Mouse (Mus musculus) midbrain, embryonic 12.5 days (tissue): ENCODE results near the gene Hba-x. TPM values are rescaled to one million over a fixed set of nuclear protein-coding genes. Genes with fewer than 3 reads are reported as not detected.

Source experiments
- ATAC-seq: fragments of 200-750 bp; cut with Nextera tagmentation; 2 replicates; pipeline ENCODE4 v1.8.0; 2017; ENCODE audit warnings: low read depth, moderate TSS enrichment, moderate library complexity; ENCODE audit not compliant: low FRiP score
- H3K27ac ChIP-seq: fragments of 300-500 bp; sonication (generic); replicated peaks from 2 replicates; pipeline ENCODE4 v1.5.1; 2016; ENCODE audit warnings: mild to moderate bottlenecking
- H3K27me3 ChIP-seq: fragments of 300-500 bp; sonication (generic); 2 replicates; pipeline ENCODE4 v1.6.1; 2016; ENCODE audit warnings: mild to moderate bottlenecking
- H3K36me3 ChIP-seq: fragments of 300-500 bp; sonication (generic); 2 replicates; pipeline ENCODE4 v1.6.1; 2016
- H3K4me1 ChIP-seq: fragments of 300-500 bp; sonication (generic); 2 replicates; pipeline ENCODE4 v1.6.1; 2016
- H3K4me2 ChIP-seq: fragments of 300-500 bp; sonication (generic); replicated peaks from 2 replicates; pipeline ENCODE4 v1.6.1; 2016; ENCODE audit warnings: mild to moderate bottlenecking, moderate library complexity
- H3K4me3 ChIP-seq: fragments of 300-500 bp; sonication (generic); 2 replicates; pipeline ENCODE4 v1.5.1; 2016; ENCODE audit warnings: mild to moderate bottlenecking
- H3K9ac ChIP-seq: fragments of 300-500 bp; sonication (generic); replicated peaks from 2 replicates; pipeline ENCODE4 v1.6.1; 2016; ENCODE audit warnings: mild to moderate bottlenecking, moderate library complexity
- H3K9me3 ChIP-seq: fragments of 300-500 bp; sonication (generic); 2 replicates; pipeline ENCODE4 v1.6.1; 2016; ENCODE audit warnings: mild to moderate bottlenecking
- WGBS: fragments of 180-500 bp; shearing (Covaris S2); methylation state at CpG from one replicate; pipeline ENCODE4 v1.1.7; 2016; 5-methylcytosine and 5-hydroxymethylcytosine counted together
- polyA plus RNA-seq: library from polyadenylated mRNA; unstranded; fragments of >200 nt; fragmentation: Nextera tagmentation; extraction: Ambion mirVana; gene quantifications from 2 replicates; pipeline ENCODE4 v1.2.1, GENCODE M21; 2016

The Hba-x gene
- polyA plus RNA-seq, result 1,559 and 1,723 TPM in 2 replicates

DNA sequence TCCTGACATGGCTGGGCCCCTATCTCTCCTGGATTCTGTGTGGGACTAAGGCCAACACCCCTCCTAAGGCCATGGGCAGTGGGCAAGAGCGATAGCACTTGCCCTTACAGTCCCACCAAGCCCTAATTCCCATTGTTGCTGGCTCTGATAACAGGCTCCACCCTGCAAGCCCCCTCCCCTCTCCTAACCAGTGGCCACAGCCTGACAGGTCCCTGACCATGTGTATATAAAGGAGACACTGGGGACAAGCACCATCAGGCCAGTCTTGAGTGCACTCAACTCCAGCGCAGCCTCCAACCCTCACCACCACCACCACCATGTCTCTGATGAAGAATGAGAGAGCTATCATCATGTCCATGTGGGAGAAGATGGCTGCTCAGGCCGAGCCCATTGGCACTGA, at the start of gene Hba-x:
Hba-x (plus strand) TSS at position 54 of the 400 bp plus-strand sequence.
- 73% methylated on average over 3 of the region's 3 CpGs for WGBS
- no peak for ATAC-seq
- no peaks in the 10 kb centered on the region for H3K36me3 ChIP-seq
- no peaks in the 10 kb centered on the region for H3K9me3 ChIP-seq
- H3K4me2 ChIP-seq, result no peak within 1 kb of the TSS
- no peak within 1 kb of the TSS for H3K9ac ChIP-seq
- peaks cover 8% of the 10 kb centered on the region for H3K27me3 ChIP-seq
- no peak within 1 kb of the TSS for H3K4me3 ChIP-seq
- no peaks in the 10 kb centered on the region for H3K4me1 ChIP-seq
- H3K27ac ChIP-seq, result no peak within 1 kb of the TSS

DNA sequence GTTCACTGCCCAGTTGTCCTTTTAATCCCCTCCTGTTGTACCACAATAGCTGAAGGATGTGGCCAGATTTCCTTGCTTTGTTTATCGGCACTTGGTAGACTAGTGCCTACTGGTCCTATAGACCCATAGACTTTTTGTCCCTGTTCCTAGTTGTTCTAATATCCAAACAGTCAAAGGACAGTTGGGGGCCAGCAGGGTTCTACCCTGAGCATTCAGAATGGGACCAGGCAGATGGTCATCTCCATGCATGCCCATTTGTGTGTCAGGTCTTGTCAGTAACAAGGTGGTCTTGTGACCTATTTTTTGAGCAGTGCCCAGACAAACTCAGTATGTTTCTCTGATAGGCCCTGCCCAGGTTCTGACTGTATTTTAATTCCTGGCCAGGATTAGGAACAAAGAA, 49.2 kb upstream of the Hba-x start:
- peak overlapping the region; percentile 79 for H3K9ac ChIP-seq
- peaks cover 24% of the 10 kb centered on the region for H3K4me1 ChIP-seq
- H3K4me2 ChIP-seq, result peak overlapping the region; percentile 69
- 50% methylated on average over 1 of the region's 1 CpGs for WGBS
- H3K27ac ChIP-seq, result no peak overlapping the region
- H3K36me3 ChIP-seq, result peaks cover 30% of the 10 kb centered on the region
- no peak for ATAC-seq
- no peaks in the 10 kb centered on the region for H3K9me3 ChIP-seq
- H3K27me3 ChIP-seq, result peaks cover 32% of the 10 kb centered on the region
- peak overlapping the region; percentile 70 for H3K4me3 ChIP-seq

DNA sequence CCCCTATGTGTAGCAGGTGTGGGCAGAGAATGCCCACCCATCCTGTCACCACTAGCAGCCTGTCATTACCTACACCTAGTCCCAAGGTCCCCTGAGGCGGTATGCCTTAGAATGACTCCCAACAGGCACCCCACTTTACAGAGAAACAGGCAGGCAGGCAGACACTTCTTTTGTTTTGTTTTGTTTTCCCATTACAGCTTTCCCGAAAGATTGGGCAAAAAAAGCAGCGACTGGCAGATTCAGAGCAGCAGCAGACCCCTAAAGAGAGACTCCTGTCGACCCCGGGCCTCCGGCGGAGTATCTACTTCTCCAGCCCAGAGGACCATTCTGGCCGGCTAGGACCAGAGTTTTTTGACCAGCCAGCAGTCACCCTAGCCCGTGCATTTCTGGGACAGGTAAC, 48.6 kb upstream of the Hba-x start:
- H3K27me3 ChIP-seq, result peaks cover 27% of the 10 kb centered on the region
- H3K9ac ChIP-seq, result no peak overlapping the region
- H3K4me3 ChIP-seq, result no peak overlapping the region
- H3K4me2 ChIP-seq, result peak overlapping the region; percentile 69; the same call in 1 of the 2 replicates
- WGBS, result 90% methylated on average over 9 of the region's 9 CpGs
- H3K4me1 ChIP-seq, result peaks cover 19% of the 10 kb centered on the region
- H3K36me3 ChIP-seq, result peaks cover 35% of the 10 kb centered on the region
- no peaks in the 10 kb centered on the region for H3K9me3 ChIP-seq
- ATAC-seq, result no peak
- no peak overlapping the region for H3K27ac ChIP-seq

DNA sequence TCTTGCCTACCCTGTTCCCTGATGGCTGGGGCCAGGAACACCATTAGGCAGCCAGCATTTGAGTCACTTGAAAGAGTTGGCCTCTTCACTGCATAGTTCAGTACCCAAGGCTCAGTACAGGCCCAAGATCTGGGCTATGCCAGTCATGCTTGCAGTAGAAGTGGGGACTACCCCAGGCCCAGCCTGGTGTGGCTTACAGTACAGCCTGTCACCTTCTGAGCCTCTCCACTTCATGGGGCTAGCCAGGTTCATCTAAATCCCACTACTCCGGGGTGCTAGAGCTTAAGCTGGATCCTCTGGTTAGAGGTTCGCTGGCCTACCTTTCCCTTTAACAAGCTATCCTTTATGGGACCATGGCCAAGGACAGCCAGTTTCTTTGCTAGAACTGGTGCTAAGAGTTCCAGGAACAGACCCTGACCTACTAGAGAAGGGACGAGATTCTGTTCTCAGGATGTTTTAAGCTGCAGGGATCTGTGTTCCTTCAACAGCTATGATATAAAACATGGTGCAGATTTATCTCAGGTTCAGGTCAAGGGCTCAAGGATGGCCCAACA, 47.8 kb upstream of the Hba-x start:
- no peaks in the 10 kb centered on the region for H3K9me3 ChIP-seq
- H3K4me2 ChIP-seq, result no peak overlapping the region
- no peak for ATAC-seq
- no peak overlapping the region for H3K27ac ChIP-seq
- peaks cover 43% of the 10 kb centered on the region for H3K36me3 ChIP-seq
- 91% methylated on average over 3 of the region's 3 CpGs for WGBS
- H3K4me3 ChIP-seq, result no peak overlapping the region
- peaks cover 14% of the 10 kb centered on the region for H3K4me1 ChIP-seq
- H3K9ac ChIP-seq, result no peak overlapping the region
- peaks cover 19% of the 10 kb centered on the region for H3K27me3 ChIP-seq

DNA sequence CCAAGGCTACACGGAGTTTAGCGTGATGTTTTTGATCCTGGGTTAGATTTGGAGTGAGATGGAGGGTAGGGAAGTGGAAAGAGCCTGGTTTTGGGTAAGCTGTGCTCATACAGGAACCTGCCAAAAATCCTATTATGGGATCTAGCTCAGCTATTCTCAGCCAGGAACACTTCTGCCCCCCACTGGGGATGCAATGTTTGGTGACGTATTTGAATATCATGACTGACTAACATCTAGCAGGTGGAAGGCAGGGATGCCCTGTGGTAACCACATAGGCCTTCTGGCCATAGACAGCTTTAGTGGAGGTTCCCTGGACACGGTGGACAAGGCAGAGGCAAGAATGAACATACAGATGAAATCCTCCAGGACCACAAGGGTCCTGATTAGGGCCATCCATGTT, 46.0 kb upstream of the Hba-x start:
- peaks cover 14% of the 10 kb centered on the region for H3K4me1 ChIP-seq
- H3K4me2 ChIP-seq, result no peak overlapping the region
- ATAC-seq, result no peak
- H3K4me3 ChIP-seq, result no peak overlapping the region
- no peak overlapping the region for H3K9ac ChIP-seq
- 0 out of 2 replicates have a peak, but pooled peaks cover 2% of the 10 kb centered on the region for H3K27me3 ChIP-seq
- peaks cover 58% of the 10 kb centered on the region for H3K36me3 ChIP-seq
- no peak overlapping the region for H3K27ac ChIP-seq
- 82% methylated on average over 4 of the region's 4 CpGs for whole genome bisulfite sequencing
- H3K9me3 ChIP-seq, result no peaks in the 10 kb centered on the region

DNA sequence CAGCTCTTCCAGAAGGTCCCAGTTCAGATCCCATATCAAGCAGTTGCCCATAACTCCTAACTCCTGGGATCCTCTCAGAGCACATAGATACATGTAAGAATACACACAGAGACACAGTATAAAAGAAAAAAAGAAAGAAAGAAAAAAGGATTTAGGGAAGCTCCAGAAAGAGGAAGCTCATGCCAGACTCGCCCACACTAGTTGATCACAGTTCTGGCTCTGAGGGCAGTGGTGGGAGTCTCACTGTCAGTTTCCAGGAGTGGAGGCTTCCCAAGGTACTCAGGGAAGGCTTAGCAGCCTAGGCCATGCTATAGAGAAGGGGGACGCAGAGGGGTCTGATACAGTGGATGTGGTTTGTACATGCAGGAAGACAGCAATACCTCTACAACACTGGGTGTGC, 45.1 kb upstream of the Hba-x start:
- H3K36me3 ChIP-seq, result peaks cover 58% of the 10 kb centered on the region
- H3K4me3 ChIP-seq, result no peak overlapping the region
- H3K9ac ChIP-seq, result no peak overlapping the region
- 88% methylated on average over 2 of the region's 2 CpGs for WGBS
- no peak overlapping the region for H3K27ac ChIP-seq
- no peak overlapping the region for H3K4me2 ChIP-seq
- H3K9me3 ChIP-seq, result no peaks in the 10 kb centered on the region
- ATAC-seq, result no peak
- peaks cover 14% of the 10 kb centered on the region for H3K4me1 ChIP-seq
- no peaks in the 10 kb centered on the region for H3K27me3 ChIP-seq

DNA sequence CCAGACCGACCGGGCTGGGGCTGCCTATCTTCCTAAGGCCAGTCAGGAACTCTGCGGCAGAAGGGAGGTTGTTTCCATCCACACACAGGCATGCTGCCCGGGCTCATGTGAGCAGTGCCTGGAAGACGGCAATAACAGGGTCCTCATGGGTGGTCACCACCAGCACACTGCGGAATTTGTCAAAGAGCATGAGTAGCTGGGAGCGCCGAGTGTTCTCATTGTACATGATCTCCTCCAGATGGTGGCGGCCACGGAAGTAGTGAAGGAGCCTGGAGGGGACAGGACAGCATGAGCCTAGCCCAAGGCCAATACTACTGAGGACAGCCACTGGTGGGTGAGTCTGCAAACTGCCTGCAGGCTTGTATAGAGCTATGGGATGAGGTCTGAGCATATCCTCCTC, 43.4 kb upstream of the Hba-x start:
- Histone ChIP-seq H3K4me2 (no peak overlapping the region), H3K9me3 (no peaks in the 10 kb centered on the region), H3K4me1 (no peaks in the 10 kb centered on the region; the same call in 1 of the 2 replicates), H3K27me3 (no peaks in the 10 kb centered on the region), H3K27ac (no peak overlapping the region), H3K36me3 (peaks cover 64% of the 10 kb centered on the region), H3K4me3 (no peak overlapping the region), H3K9ac (no peak overlapping the region)
- 0 out of 2 replicates have a peak, but pooled peaks have one; percentile 36 for ATAC-seq
- 86% methylated on average over 10 of the region's 10 CpGs for WGBS

DNA sequence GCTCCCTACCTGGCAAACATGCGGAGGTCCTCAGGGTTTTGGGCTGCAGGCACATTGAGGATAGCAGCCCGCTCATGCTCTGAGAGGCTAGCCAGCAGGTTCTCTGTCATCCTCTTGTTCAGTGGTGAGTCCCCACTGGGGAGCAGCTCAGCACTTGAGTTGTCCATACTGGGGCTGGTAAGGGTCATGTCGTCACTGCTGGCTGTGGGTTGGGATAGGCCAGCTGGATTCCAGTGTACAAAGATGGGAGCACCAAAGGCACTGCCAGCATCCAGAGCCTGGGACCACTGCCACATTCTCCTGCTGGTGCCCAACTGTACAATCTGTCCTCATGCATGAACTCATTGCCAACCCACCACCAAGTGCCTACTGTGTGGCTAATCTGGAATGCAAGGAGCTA, 42.3 kb upstream of the Hba-x start:
- no peak for ATAC-seq
- Histone ChIP-seq H3K27ac (no peak overlapping the region), H3K4me1 (no peaks in the 10 kb centered on the region; the same call in 1 of the 2 replicates), H3K27me3 (no peaks in the 10 kb centered on the region), H3K9ac (no peak overlapping the region), H3K4me3 (no peak overlapping the region), H3K4me2 (no peak overlapping the region), H3K36me3 (peaks cover 64% of the 10 kb centered on the region), H3K9me3 (no peaks in the 10 kb centered on the region)
- WGBS, result 91% methylated on average over 3 of the region's 3 CpGs

DNA sequence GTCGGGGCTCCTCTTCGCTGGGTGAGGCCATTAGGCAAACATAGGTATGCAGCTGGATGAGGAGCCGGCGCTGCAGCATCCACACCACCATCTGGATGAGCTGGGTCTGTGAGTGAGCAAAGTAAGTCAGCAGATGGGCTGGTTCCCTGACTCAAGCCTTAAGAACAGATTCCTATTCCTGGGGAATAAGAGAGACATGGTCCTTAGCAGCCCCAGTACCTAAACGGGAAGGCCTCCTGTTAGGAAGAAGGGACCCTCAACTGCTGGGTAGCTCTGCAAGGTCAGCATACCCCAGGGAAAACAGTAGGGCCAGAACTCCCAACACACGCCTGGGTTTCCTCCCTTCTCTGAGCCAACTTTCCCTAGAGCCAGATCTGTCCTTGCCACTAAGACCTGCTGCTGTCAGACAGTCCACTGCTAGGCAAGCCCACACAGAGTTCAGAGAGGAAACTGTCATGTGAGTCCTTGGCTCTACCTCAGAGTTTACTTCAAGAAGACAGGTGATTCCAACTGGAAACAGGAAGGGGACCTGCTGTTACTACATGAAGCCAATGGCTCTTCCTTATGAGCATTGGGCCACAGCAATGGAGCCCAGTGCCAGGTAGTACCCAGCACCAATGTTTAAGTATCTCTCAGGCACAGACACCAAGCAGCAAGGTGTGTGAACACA, 41.2 kb upstream of the Hba-x start:
- peaks cover 62% of the 10 kb centered on the region for H3K36me3 ChIP-seq
- H3K9me3 ChIP-seq, result no peaks in the 10 kb centered on the region
- no peak overlapping the region for H3K9ac ChIP-seq
- no peaks in the 10 kb centered on the region for H3K27me3 ChIP-seq
- no peak overlapping the region for H3K27ac ChIP-seq
- WGBS, result 95% methylated on average over 6 of the region's 6 CpGs
- no peak overlapping the region for H3K4me2 ChIP-seq
- H3K4me1 ChIP-seq, result no peaks in the 10 kb centered on the region; the same call in 1 of the 2 replicates
- H3K4me3 ChIP-seq, result no peak overlapping the region
- no peak for ATAC-seq

DNA sequence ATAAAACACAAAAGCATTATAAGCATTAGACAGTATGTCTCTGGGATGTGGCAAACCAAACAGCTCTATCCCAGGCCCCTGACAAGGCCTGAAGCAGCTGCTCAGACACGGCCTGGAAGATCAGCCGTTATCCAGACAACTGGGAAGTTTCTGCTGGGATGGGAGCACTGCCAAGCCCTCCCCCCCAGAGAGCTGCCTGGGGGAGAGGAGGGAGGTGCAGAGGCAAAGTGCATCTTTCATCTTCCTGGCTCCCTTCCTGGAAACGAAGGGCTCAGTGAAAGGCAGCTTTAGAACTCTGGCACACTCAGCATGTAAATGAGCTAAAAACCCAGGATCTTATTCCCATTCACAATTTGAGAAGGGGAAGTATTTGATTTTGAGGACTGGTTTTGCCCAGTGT, 40.6 kb upstream of the Hba-x start:
- peaks cover 64% of the 10 kb centered on the region for H3K36me3 ChIP-seq
- H3K4me1 ChIP-seq, result no peaks in the 10 kb centered on the region; the same call in 1 of the 2 replicates
- no peak overlapping the region for H3K27ac ChIP-seq
- no peak overlapping the region for H3K4me3 ChIP-seq
- no peak overlapping the region for H3K4me2 ChIP-seq
- no peaks in the 10 kb centered on the region for H3K27me3 ChIP-seq
- no peaks in the 10 kb centered on the region for H3K9me3 ChIP-seq
- no peak for ATAC-seq
- WGBS, result 64% methylated on average over 3 of the region's 3 CpGs
- no peak overlapping the region for H3K9ac ChIP-seq

DNA sequence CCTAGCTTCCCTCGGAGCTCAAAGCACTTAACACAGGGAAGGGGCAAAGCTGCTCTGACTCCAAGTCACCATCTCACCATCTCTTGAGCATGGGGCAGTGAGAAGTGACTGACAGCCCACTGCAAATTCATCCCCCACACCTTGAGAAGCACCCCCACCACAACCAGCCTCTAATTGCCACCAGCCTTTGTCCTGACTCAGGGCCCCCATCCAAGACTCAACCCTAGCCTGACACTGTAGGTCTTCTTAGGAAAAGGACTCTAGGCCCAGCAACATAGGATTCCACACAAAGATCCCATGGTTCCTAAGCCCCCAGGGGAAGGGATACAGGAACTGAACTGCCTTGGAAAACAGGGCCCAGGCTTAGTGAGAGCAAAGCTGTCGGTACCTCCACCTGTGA, 40.1 kb upstream of the Hba-x start:
- Histone ChIP-seq H3K9ac (no peak overlapping the region), H3K27me3 (no peaks in the 10 kb centered on the region), H3K4me3 (no peak overlapping the region), H3K9me3 (no peaks in the 10 kb centered on the region), H3K36me3 (peaks cover 64% of the 10 kb centered on the region), H3K4me2 (no peak overlapping the region), H3K27ac (no peak overlapping the region), H3K4me1 (no peaks in the 10 kb centered on the region; the same call in 1 of the 2 replicates)
- WGBS, result 88% methylated on average over 2 of the region's 2 CpGs
- no peak for ATAC-seq

DNA sequence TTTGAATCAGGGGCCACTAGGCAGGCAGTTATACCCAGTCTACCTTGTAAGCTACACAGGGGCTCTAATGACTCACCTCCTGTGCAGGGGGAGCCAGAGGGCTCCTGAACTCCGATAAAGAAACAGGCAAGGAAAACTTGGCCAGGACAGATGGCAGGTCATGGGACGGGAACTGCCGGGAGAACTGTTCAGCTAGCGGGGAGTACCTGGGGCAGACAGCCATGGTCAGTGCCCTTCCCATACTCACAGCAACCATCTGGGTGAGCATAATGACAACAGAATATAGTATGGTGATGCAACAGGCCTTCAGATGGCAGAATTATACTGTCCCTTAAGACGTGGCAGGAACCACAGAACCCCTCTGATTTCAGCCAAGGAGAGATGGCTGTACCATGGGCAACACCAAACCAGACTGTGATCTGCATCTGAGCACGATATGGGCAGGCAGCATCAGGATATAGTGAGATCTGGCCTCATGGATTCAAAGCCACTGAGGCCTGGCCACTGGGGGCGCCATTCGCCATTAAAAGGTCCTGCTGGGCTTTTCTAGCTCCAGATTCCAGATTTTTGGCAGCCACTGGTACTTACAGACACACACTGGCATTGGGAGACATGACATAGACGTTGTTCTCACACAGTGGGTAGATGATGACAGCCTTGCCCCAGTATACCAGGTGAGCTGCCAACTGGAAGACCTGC, 39.3 kb upstream of the Hba-x start:
- Histone ChIP-seq H3K4me2 (no peak overlapping the region), H3K27ac (no peak overlapping the region), H3K27me3 (no peaks in the 10 kb centered on the region), H3K9ac (no peak overlapping the region), H3K36me3 (peaks cover 64% of the 10 kb centered on the region), H3K4me1 (no peaks in the 10 kb centered on the region; the same call in 1 of the 2 replicates), H3K9me3 (no peaks in the 10 kb centered on the region), H3K4me3 (no peak overlapping the region)
- ATAC-seq, result no peak
- WGBS, result 61% methylated on average over 9 of the region's 9 CpGs
